Mouse (Mus musculus) brain, embryonic 14.5 days (tissue): ENCODE data around the gene Fsip1.

Experiments
- CTCF ChIP-seq: fragments of 200-500 bp; IDR thresholded peaks from 2 replicates; pipeline ENCODE4 v1.5.1; 2012; ENCODE audit warnings: inconsistent platforms, mild to moderate bottlenecking, moderate library complexity, borderline replicate concordance; ENCODE audit not compliant: insufficient read depth, insufficient read length; ENCODE audit errors: extremely low read depth
- POLR2A ChIP-seq: fragments of 200-500 bp; IDR thresholded peaks from 2 replicates; pipeline ENCODE4 v1.6.1; 2012; ENCODE audit warnings: mild to moderate bottlenecking, inconsistent platforms, borderline replicate concordance; ENCODE audit not compliant: poor library complexity, insufficient read depth, insufficient read length, severe bottlenecking; ENCODE audit errors: extremely low read depth

- TF ChIP-seq POLR2A: no peak
- no peak for TF ChIP-seq CTCF
These were observed 328 bp upstream of the Fsip1 start for GRCm38 (mm10) chr2:118257094-118257493.
